Mouse (Mus musculus): ENCODE measurements around the gene Def6. TPM values are rescaled to one million over a fixed set of nuclear protein-coding genes. Genes with fewer than 3 reads are reported as not detected.

Def6 gene
- polyA plus RNA-seq, 1 experiment from 2014 or later, result 9.0 TPM

GRCm38 (mm10) chr17:28242296-28242695, 34.7 kb downstream of the Def6 start:
- WGBS (ENCODE audit: insufficient replicate concordance), result 86% methylated on average over 6 of the region's 6 CpGs
- H3K9ac ChIP-seq (replicated peaks), result no peak overlapping the region
- no peak overlapping the region for H3K27ac ChIP-seq (ENCODE audit: low read depth)
- H3K4me2 ChIP-seq (ENCODE audit: low read depth, low read length), result no peak overlapping the region
- H3K27me3 ChIP-seq (ENCODE audit: insufficient read depth, low read length), result no peaks in the 10 kb centered on the region
- H3K4me3 ChIP-seq (ENCODE audit: low read depth, low read length), result no peak overlapping the region
- TF ChIP-seq CTCF (IDR thresholded peaks at IDR 0.05; ENCODE audit: low read depth), result no peak
- no peak for TF ChIP-seq EP300 (IDR thresholded peaks at IDR 0.05; ENCODE audit: low read depth)
- H3K36me3 ChIP-seq (replicated peaks; ENCODE audit: insufficient read depth, low read length), result peaks cover 22% of the 10 kb centered on the region
- peaks cover 30% of the 10 kb centered on the region for H3K4me1 ChIP-seq (ENCODE audit: insufficient read depth)
- no peaks in the 10 kb centered on the region for H3K9me3 ChIP-seq (ENCODE audit: low read length)
- ATAC-seq (no peak), DNase-seq (no peak)

GRCm38 (mm10) chr17:28244214-28244613, 36.6 kb downstream of the Def6 start:
- 77% methylated on average over 6 of the region's 6 CpGs for WGBS (ENCODE audit: insufficient replicate concordance)
- DNase-seq (no peak), ATAC-seq (peak; percentile 22; the same call in 1 of the 2 replicates)
- H3K4me1 ChIP-seq (ENCODE audit: insufficient read depth), result peaks cover 33% of the 10 kb centered on the region
- H3K4me3 ChIP-seq (ENCODE audit: low read depth, low read length), result no peak overlapping the region
- H3K9ac ChIP-seq (replicated peaks), result no peak overlapping the region
- H3K27me3 ChIP-seq (ENCODE audit: insufficient read depth, low read length), result no peaks in the 10 kb centered on the region
- no peak for TF ChIP-seq EP300 (IDR thresholded peaks at IDR 0.05; ENCODE audit: low read depth)
- TF ChIP-seq CTCF (IDR thresholded peaks at IDR 0.05; ENCODE audit: low read depth), result no peak
- no peak overlapping the region for H3K4me2 ChIP-seq (ENCODE audit: low read depth, low read length)
- H3K36me3 ChIP-seq (replicated peaks; ENCODE audit: insufficient read depth, low read length), result peaks cover 13% of the 10 kb centered on the region
- H3K9me3 ChIP-seq (ENCODE audit: low read length), result no peaks in the 10 kb centered on the region
- peak overlapping the region; percentile 62; the same call in 1 of the 2 replicates for H3K27ac ChIP-seq (ENCODE audit: low read depth)

- ATAC-seq (peak; percentile 66; the same call in 1 of the 2 replicates), DNase-seq (no peak)
- H3K9me3 ChIP-seq (ENCODE audit: low read length), result no peaks in the 10 kb centered on the region
- peak overlapping the region; percentile 48; the same call in 1 of the 2 replicates for H3K27ac ChIP-seq (ENCODE audit: low read depth)
- TF ChIP-seq EP300 (IDR thresholded peaks at IDR 0.05; ENCODE audit: low read depth), result no peak
- no peak for TF ChIP-seq CTCF (IDR thresholded peaks at IDR 0.05; ENCODE audit: low read depth)
- peaks cover 33% of the 10 kb centered on the region for H3K4me1 ChIP-seq (ENCODE audit: insufficient read depth)
- no peaks in the 10 kb centered on the region for H3K27me3 ChIP-seq (ENCODE audit: insufficient read depth, low read length)
- H3K4me2 ChIP-seq (ENCODE audit: low read depth, low read length), result peak overlapping the region; percentile 18; the same call in 1 of the 2 replicates
- 50% methylated on average over 5 of the region's 6 CpGs for WGBS (ENCODE audit: insufficient replicate concordance)
- H3K4me3 ChIP-seq (ENCODE audit: low read depth, low read length), result no peak overlapping the region
- peaks cover 10% of the 10 kb centered on the region for H3K36me3 ChIP-seq (replicated peaks; ENCODE audit: insufficient read depth, low read length)
- no peak overlapping the region for H3K9ac ChIP-seq (replicated peaks)
Observed at GRCm38 (mm10) chr17:28244714-28245113, 37.1 kb downstream of the Def6 start.

GRCm38 (mm10) chr17:28246640-28247039, 39.1 kb downstream of the Def6 start:
- DNase-seq (peak; percentile 44), ATAC-seq (0 out of 2 replicates have a peak, but pooled peaks have one; percentile 14)
- H3K9me3 ChIP-seq (ENCODE audit: low read length), result no peaks in the 10 kb centered on the region
- H3K4me1 ChIP-seq (ENCODE audit: insufficient read depth), result peaks cover 33% of the 10 kb centered on the region
- 28% methylated on average over 11 of the region's 11 CpGs for WGBS (ENCODE audit: insufficient replicate concordance)
- peak overlapping the region; percentile 47 for H3K4me2 ChIP-seq (ENCODE audit: low read depth, low read length)
- H3K36me3 ChIP-seq (replicated peaks; ENCODE audit: insufficient read depth, low read length), result no peaks in the 10 kb centered on the region; the same call in 1 of the 2 replicates
- no peak overlapping the region for H3K9ac ChIP-seq (replicated peaks)
- TF ChIP-seq EP300 (IDR thresholded peaks at IDR 0.05; ENCODE audit: low read depth) (no peak), CTCF (IDR thresholded peaks at IDR 0.05; ENCODE audit: low read depth) (peak; percentile 22; the same call in 1 of the 2 replicates)
- H3K27me3 ChIP-seq (ENCODE audit: insufficient read depth, low read length), result no peaks in the 10 kb centered on the region
- peak overlapping the region; percentile 30 for H3K27ac ChIP-seq (ENCODE audit: low read depth)
- H3K4me3 ChIP-seq (ENCODE audit: low read depth, low read length), result no peak overlapping the region

- no peak overlapping the region for H3K4me3 ChIP-seq (ENCODE audit: low read depth, low read length)
- WGBS (ENCODE audit: insufficient replicate concordance), result 15% methylated on average over 6 of the region's 6 CpGs
- H3K27ac ChIP-seq (ENCODE audit: low read depth), result peak overlapping the region; percentile 30
- H3K4me1 ChIP-seq (ENCODE audit: insufficient read depth), result peaks cover 33% of the 10 kb centered on the region
- no peaks in the 10 kb centered on the region for H3K9me3 ChIP-seq (ENCODE audit: low read length)
- ATAC-seq, result peak; percentile 24; the same call in 1 of the 2 replicates
- TF ChIP-seq EP300 (IDR thresholded peaks at IDR 0.05; ENCODE audit: low read depth), result no peak
- no peak for TF ChIP-seq CTCF (IDR thresholded peaks at IDR 0.05; ENCODE audit: low read depth)
- peak overlapping the region; percentile 47 for H3K4me2 ChIP-seq (ENCODE audit: low read depth, low read length)
- 0 out of 2 replicates have a peak overlapping the region, but pooled peaks have one; percentile 1 for H3K9ac ChIP-seq (replicated peaks)
- no peaks in the 10 kb centered on the region; the same call in 1 of the 2 replicates for H3K36me3 ChIP-seq (replicated peaks; ENCODE audit: insufficient read depth, low read length)
- DNase-seq, result peak; percentile 52
- no peaks in the 10 kb centered on the region for H3K27me3 ChIP-seq (ENCODE audit: insufficient read depth, low read length)
Observed at GRCm38 (mm10) chr17:28247613-28248012, 40.0 kb downstream of the Def6 start.

- Histone ChIP-seq H3K27me3 (ENCODE audit: insufficient read depth, low read length) (no peaks in the 10 kb centered on the region), H3K27ac (ENCODE audit: low read depth) (no peak overlapping the region), H3K4me3 (ENCODE audit: low read depth, low read length) (no peak overlapping the region), H3K36me3 (replicated peaks; ENCODE audit: insufficient read depth, low read length) (no peaks in the 10 kb centered on the region; the same call in 1 of the 2 replicates), H3K4me2 (ENCODE audit: low read depth, low read length) (no peak overlapping the region), H3K9me3 (ENCODE audit: low read length) (no peaks in the 10 kb centered on the region), H3K9ac (replicated peaks) (no peak overlapping the region), H3K4me1 (ENCODE audit: insufficient read depth) (peaks cover 33% of the 10 kb centered on the region)
- TF ChIP-seq EP300 (IDR thresholded peaks at IDR 0.05; ENCODE audit: low read depth), result no peak
- no peak for TF ChIP-seq CTCF (IDR thresholded peaks at IDR 0.05; ENCODE audit: low read depth)
- DNase-seq (no peak), ATAC-seq (no peak)
- WGBS (ENCODE audit: insufficient replicate concordance), result 60% methylated on average over 12 of the region's 12 CpGs
Observed at GRCm38 (mm10) chr17:28249062-28249461, 41.5 kb downstream of the Def6 start.
